Mouse (Mus musculus) layer of hippocampus, postnatal 36 days (tissue): Measurements from ENCODE around the gene Setd1b. TPM values are rescaled to one million over a fixed set of nuclear protein-coding genes. Genes with fewer than 3 reads are reported as not detected.

Experiments used
- DNase-seq, 2 experiments: peaks; one replicate each; pipeline ENCODE4 v3.0.0; 2022
- total RNA-seq, 2 experiments: library from RNA; stranded (reverse); gene quantifications; 2 replicates each; pipeline ENCODE4 v1.2.3; 2021

Setd1b gene
- total RNA-seq: 10 to 100 TPM; 31.4 to 36.2 TPM

DNA sequence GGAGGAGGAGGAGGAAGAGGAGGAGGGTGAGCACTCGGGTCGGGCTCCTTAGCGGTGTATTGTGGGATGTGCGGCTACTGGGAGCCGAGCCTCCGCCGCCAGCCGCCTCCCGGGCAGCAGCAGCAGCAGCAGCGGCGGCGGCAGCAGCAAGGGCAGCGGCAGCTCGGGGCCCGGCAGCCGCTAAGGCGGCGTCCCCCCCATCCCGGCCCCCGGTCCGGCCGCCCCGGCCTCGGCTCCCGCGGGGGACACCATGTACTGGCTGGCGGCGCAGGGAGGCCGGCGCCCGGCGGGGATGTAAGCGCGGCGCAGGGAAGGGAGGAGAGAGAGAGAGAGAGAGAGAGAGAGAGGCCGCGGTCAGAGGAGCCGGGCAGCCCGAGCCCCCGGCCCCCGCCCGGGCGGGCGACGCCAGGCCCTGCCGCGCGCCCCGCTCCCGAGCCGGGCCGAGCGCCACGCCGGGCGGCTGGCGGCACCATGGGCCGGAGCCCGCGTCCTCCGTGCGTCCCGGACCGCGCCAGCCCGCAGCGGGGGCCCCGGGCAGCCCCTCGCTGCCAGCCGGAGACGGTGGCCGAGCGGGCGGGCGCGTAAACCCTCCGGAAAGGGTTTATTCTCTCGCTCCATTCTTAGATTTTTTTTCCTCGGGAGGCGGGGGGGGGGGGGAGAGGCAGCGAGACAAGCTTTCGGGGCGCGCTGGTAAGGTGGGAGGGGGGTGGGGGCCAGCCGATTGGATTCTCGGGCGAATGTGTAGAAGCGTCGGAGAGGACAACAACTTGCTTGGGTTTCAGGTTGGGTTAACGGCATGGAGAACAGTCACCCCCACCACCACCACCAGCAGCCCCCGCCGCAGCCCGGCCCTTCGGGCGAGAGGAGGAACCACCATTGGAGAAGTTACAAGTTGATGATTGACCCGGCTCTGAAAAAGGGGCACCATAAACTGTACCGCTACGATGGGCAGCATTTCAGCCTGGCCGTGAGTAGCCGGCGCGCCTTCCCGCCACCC, at the start of gene Setd1b:
Gene Setd1b (plus strand): TSS at position 33 of the 997 bp plus-strand sequence.
- peak in 1 of 2 experiments; percentile 50 for DNase-seq

DNA sequence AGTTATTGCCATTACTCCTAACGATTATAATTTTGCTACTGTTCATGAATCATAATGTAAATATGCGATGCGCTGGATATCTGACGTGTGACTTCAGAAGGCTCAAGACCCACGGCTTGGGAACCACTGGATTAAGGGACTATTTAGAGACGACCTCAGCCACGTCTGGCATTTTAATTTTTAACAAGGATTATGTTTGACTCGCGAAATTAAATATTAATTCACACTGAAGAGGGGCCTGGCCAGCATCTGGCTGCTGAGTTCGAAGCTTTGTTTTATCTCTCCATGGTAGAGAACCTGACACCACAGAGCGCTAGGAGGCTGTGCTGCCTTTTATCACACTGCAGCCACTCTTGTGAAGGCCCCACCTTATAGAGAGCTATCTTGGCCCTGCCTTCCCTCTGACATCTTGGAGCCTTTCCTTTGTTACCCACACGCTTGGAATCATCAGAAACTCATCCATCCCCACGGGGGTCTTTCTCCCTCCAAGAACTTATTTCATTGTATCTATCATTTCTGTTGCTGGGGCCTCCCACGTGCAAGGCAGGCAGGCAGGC, 48.8 kb upstream of the Setd1b start:
- no peak for DNase-seq

GRCm38 (mm10) chr5:123094238-123094991, 47.6 kb upstream of the Setd1b start:
- DNase-seq: no peak

GRCm38 (mm10) chr5:123096299-123096698, 45.7 kb upstream of the Setd1b start:
- no peak for DNase-seq

DNA sequence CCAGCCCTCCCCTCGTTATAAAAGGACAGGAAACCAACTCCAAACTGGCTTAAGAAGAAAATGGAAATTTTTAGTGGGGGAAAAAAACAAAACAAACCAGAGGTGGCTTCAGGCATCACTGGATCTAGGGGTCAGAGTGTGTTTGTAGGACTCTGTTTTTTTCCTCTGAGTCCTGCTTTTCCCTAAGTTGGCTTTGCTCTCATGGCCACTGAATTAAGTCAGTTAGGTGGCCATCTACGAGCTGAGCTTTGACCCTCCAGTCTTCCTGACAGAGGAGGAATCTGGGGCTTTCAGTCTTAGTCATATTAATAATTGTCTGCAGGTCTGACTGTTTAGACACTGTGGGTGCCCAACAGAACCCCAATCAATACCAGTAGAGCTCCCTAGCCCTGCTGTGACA, 43.5 kb upstream of the Setd1b start:
- DNase-seq: no peak

GRCm38 (mm10) chr5:123102376-123102775, 39.6 kb upstream of the Setd1b start:
- DNase-seq: no peak

- DNase-seq: no peak
These were observed 38.4 kb upstream of the Setd1b start for GRCm38 (mm10) chr5:123103556-123103955.

DNA sequence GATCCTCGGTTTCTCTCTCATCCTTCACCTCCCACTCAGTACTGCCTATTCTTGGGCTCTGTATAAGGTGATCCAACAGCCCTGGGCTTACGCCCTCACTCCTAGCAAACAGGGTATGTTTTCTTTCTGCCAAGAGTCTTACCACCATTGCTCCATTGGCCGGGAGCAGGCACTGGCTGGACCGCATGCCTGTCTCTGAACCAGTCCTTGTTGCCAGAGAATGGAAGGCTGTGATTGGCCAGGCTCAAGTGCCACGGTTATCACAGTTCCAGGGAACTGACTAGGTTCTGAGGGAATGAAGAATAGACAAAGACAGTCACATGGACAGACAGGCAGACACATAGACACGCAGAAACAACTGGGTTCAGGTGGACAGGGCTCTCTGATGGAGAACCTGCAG, 37.2 kb upstream of the Setd1b start:
- DNase-seq: no peak

DNA sequence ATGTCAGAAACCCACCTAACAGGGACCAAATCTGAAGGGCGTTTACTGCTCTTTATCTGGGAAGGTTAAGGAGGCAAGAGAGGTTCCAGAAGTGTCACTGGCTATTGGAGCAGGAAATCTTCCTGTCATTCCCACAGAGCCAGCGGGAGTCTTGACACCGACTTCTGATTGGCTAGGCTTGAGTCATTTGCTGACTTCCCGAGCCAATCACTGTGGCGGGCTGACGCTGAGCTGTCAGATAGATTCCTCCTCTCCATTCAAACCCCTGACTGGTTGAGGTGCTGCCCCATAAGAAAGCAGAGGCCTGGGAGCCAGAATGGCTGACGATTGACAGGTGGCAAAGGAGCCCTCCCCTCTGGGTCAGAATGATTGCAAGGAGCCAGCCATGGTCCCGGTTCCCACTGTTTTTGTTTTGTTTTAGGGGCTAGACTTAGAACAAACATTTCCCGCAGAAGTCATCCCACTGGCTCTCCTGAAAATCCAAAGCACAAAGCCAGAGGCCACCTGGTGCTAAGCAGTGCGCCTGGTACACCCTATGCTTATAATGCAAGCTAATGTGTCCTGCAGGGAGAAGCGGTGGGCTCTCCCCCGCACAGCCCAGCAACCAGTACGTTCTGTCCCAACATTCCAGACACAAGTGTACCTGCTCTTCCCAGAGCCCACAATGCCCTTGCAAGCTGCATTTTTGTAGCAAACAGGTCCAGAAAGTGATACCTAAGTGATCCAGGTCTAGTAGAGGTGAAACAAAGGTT, 32.4 kb upstream of the Setd1b start:
- DNase-seq: peak; percentile 39 to 60

DNA sequence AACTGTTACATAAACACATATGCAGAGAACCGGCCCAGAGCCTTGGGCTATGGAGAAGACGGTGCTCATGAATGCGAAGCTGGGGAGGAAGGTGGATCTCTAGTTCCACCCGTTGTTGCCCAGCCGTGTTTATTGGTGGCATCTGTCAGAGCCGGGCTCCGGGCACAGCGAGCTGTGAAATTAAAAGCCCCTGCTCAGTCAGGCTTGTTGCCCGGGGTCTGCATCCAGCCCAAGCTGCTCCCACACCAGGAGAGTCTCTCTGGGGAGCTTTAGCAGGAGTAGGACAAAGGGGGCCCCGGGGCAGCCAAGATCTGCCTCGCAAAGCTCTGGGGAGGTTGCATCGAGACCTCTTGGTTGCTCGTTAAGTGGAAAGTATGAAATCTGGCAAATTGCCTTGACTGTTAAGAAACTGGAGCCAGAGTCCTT, 31.7 kb upstream of the Setd1b start:
- DNase-seq: no peak

DNA sequence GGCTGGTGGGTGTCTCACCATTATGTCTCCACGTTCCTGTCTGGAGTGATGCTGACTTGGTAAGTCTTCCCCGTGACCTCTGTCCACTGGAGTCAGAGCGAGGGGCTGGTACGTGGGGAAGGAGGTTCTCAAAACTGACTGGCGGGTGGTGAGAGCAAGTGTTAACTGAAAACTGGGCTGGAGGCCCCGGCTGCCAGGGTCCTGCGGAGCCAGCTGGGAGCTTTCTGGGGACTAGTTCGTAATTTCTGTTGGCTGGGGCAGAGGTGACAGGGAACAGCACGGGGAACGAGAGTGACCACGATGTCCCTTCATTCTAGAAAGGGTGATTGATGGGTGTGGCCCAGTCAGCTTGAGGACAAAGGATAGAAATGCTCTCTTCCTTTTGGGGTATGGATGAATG, 27.9 kb upstream of the Setd1b start:
- DNase-seq: no peak

DNA sequence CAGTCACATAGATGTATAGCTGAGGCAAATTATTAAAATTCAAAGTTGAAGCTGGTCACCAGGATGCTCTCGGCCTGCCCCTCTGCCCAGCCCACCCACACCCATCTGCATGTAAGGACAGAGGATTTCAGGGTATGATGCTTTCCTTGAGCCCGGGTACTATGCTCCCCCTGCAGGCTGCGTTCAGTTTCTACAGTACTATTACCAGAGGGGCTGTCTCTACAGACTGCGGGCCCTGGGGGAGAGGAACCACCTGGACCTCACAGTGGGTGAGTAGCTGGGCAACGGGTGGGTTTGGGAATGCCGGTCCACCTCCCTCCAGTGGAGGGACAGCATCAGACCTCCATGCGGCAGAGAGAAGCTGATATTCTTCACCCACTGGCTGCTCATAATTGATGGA, 27.1 kb upstream of the Setd1b start:
- DNase-seq: no peak

- DNase-seq: no peak
These were observed 25.9 kb upstream of the Setd1b start for GRCm38 (mm10) chr5:123116080-123116479.

GRCm38 (mm10) chr5:123117257-123117656, 24.7 kb upstream of the Setd1b start:
- DNase-seq: no peak

DNA sequence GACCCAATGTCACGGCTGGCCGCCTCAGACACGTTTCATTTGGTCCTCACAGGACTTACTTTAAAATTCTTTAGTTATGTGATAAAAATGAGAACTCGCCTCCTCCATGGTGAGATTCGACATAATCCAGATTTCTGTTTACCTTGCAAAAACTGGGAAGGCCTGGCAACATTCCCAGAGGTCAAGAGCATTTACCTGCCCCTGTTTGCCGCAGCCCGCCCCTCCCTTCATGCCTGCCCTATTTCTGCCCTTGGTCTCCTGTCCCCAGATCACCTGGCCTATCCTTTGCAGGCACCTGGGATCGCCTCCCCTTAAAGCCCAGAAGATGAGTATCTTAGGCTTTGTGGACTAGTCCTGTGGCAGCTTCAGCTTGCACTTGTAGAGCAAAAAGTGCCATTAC, 24.2 kb upstream of the Setd1b start:
- DNase-seq: no peak

GRCm38 (mm10) chr5:123118826-123119225, 23.2 kb upstream of the Setd1b start:
- no peak for DNase-seq

DNA sequence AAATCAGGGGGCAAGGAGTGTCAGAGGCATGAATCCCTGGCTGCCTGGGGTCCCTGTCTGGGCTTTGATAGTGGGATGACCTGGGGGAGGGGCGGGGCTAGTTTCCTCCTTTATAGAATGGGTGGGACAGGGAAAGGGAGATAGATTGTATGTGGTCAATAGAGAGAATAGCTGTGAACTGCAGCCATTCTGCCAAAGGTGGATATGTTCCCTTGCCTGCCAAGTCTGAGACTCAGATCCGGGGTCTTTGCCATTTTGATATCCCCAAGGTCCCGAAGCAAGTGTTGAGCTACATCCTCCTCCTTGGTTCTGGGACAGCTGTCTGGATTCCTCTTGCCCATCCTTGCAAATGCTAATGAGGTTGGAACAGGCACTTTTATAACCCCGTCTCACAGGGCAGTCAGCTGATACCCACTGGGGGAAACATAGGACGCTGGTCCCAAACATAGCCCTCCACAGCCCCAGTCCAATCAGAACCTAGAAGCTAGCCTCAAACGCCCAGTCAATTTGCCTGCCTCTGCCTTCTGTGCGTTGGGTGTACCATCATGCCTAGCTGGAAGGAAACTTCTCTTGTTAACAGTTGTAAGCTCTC, 21.3 kb upstream of the Setd1b start:
- DNase-seq: no peak

DNA sequence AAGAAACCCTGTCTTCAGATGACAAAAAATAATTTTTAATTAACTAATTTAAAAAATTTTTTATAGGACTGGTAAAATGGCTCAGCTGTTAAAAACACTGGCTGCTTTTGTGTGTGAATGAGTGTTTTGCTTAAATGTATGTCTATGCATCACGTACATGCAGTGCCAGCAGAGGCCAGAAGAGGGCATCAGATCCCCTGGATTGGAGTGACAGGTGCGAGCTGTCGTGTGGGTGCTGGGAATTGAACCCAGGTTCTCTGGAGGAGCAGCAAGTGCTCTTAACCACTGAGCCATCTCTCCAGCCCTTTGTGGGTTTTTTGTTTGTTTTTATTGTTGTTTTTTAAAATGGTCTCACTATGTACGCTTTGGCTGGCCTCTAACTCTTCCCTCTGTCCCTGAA, 19.8 kb upstream of the Setd1b start:
- no peak for DNase-seq

GRCm38 (mm10) chr5:123125105-123125504, 16.9 kb upstream of the Setd1b start:
- no peak for DNase-seq

DNA sequence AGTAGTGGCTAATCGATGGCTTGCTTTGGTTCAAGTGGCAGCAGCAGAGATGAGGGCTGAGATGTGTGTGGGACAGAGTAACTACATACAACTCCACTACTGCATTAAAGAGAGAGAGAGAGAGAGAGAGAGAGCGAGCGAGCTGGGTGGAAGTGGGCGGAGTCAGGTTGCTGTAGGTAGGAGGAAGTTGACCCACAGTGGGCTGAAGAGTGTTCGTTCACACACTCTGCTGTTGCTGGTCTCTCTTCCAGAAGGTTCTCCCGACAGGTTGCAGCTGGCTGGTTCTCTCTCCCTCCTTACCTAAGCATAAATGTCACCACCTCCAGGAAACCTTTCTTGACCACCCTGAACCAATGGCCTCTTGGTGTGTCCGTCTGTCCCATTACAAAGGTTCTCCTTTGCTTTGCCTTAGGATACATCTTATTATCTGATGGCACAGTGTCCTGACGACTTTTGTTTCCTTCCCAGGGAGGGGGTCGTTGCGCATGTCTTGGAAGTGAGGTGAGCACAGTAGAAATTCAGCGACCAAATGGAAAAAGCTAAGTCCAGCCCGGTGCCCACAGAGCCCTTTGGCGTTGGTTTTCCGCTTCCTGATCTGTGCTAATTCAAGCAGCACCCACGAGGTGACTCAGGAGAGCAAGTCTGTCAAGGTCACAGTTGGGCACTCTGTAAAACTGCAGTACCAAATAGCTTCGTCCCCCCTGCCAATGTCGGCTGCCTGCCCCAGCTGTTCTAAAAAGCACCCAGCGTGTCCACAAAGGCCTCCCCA, 16.2 kb upstream of the Setd1b start:
- no peak for DNase-seq

- no peak for DNase-seq
These were observed 15.0 kb upstream of the Setd1b start for GRCm38 (mm10) chr5:123127031-123127430.
